Mouse (Mus musculus) layer of hippocampus, adult 8-10 months (tissue): ENCODE results near the gene Elp4. TPM values are rescaled to one million over a fixed set of nuclear protein-coding genes. Genes with fewer than 3 reads are reported as not detected.

Source experiments
- DNase-seq, 2 experiments: peaks; one replicate each; pipeline ENCODE4 v3.0.0; 2022; ENCODE audit warnings: low spot score in 2 of 2
- total RNA-seq, 4 experiments: library from RNA; stranded (reverse); gene quantifications; 2 replicates each; pipeline ENCODE4 v1.2.4; 2022

The Elp4 gene
- total RNA-seq: 10 to 100 TPM; 16.9 to 28.2 (median 20.9) TPM

DNA sequence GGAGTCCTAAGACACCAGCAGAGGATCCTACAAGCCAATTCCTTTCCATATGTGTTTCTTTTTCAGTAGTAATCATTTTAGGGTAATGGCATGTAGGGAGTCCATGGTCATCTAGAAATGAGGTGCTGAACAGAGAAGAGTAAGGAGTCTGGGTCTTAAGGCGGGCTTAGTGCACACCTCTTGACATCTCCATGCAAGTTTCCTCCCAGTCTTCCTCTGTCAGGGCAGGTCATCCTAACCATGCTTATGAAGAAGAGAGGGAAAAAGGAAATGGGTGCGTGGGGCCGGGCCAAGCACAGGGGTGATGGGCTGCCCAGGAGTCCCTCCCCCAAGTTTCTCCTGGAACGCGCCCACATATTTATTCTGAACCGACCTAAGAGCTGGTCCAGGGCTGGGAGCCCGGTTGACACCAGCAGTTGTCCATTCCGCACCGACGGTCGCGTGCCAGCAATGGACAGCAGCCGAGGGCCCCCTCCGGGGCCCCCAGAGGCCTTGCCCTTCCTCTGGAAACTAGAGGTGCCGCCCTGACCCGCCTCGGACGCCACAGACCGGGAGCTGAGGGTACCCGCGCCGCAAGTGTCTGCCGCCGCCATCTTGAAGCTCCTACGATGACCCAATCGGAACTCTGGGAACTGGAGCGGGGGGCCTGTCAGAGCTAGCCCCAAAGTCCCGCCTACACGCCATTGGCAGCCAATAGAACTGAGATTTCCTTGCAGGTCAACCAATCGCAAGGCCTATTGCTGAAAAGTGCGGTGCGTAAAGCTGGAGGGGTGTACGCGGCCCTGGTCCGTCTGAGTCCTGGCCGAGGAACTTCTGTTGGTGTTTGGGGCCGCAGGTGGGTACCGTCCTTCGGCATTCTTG is at the start of gene Elp4, which contains the start of gene Immp1l:
Gene Elp4 (minus strand): TSS at position 669 of the 861 bp plus-strand sequence.
Gene Immp1l (plus strand): TSS at position 743 of the 861 bp plus-strand sequence.
- DNase-seq: peak; percentile 96 to 99

GRCm38 (mm10) chr2:105953862-105954261 is 49.5 kb upstream of the Elp4 start:
- DNase-seq: no peak

DNA sequence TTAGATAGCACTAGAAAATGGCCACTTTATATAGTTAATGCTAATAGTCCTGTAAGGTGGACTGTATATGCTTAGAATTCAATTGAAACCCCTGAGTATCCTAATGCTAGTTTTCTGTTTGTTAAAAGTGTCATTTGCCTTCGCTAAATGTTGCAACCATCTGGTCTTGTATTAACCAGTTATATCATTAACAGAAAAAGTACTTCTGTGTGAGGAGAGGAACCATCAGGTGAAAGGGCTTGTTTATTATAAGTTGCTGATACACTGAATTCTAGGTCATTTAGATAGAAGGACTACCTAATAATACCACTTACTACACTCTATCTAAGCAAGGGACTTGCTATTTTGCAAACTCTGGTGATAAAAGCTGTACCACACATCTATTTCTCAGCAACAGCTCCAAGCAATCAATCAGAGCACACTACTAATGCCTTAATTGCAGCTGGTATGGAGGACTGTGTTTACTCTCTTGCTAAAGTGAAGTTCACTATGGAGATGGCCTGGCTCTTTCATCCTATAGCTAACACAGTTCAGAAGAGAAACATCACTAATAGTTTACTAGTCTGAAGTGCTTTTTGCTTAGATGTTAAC is 47.1 kb upstream of the Elp4 start:
- DNase-seq: no peak

- DNase-seq: no peak
These were observed 45.8 kb upstream of the Elp4 start for GRCm38 (mm10) chr2:105950131-105950530.

DNA sequence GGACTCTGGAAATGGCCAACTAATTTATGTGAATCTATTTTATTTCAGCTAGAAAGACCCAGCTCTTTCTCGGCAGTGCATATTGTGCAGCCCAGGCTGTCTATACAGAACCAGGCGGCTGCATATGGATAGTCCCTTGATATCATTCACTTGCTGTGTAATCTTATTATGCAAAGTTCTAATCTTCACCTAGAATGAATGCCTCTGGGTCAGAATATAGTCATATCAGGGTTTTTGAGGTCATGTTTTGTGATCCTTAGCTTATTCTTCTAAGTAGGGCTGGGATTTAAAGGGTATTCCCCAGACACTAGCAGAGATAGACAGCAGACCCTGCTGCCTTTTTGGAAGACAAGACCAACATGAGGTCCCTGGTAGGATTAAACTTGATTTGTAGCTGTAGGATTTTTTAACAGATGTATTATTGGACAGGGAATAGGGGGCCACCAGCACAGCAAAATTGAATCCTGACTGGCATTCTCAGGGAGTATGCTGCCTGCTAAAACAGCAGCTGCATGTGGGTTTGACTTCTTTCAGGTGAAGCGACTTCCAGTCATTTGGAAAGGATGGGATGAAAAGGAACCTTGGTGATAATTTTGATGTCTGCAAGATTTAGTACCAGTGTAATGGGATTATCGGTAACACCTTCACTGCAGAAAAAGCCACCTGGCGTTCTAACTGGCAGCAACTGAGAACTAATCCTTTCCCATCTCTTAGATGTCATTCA is 13.4 kb upstream of the Elp4 start:
- no peak for DNase-seq

GRCm38 (mm10) chr2:105916671-105917070 is 12.3 kb upstream of the Elp4 start:
- DNase-seq: no peak

DNA sequence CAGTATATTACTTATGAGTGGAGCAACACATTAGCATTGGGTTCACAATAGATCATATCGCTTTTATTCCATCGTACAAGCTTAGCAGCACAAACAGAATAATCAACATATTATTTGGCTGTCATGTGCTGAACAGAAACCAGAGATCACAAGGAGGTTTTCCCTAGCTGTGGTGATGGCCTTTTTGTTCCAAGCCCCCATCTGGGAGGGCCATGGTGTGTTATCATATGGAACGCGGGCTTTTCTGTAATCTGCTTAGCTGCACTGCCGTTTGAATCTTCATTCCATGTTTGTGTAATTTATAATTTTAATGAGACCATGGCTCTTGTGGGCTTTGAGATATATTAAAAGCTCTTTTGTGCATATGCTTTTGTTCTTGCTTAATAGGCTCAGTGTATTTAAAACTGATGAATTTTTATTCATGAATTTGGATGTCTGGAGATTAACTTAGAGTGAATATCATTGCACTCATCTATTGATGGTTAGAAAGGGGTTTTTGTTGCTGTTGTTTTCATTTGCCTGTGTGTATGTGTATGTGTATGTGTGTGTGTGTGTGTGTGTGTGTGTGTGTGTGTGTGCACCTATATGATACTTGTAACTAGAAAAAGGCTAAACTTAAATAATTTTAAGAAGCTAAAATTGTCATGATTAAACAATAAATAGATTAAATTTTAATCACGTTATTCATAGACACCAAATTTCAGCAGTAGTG is 9.4 kb upstream of the Elp4 start:
- DNase-seq: no peak

- no peak for DNase-seq
These were observed 6.2 kb upstream of the Elp4 start for GRCm38 (mm10) chr2:105910611-105911010.

DNA sequence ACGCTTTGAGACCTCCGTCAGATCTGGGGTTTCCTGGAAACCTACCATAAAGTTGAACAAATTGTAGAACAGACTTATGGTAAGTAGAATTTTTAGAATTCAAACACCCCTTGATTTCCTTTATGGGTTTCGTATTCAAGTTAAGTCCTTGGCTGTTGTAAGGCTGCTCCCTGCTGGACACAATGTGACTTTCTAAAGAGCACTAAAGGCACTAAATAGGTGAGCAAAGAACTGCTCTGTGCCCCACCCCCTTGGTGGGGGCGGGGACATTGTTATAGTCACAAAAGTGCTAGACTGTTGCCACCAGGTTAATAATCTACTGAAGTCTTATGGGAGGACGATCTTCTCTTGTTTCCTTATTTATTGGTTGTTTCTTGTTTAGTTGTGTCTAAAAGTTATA is 4.0 kb upstream of the Elp4 start:
- DNase-seq: no peak

DNA sequence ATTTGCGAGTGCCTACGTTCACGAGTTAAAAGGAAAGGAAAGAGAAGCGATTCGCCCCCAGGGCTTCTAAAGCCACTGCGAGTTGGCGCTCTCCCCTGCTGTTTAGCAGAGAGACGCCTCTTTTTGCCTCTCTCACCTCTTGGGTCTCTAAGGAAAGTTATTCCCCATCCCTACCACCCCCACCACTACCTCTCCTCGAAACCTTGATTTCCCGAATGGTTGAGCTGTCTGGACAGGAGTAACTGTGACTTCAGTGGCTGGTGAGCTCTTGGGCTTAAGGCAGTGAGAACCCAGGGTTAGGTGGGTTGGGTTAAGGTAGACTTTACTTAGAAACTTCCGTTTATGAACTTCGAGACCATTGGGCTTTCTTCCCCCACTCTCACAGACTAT is 388 bp upstream of the Elp4 start:
- DNase-seq: no peak

GRCm38 (mm10) chr2:105890816-105891215 is 13.5 kb downstream of the Elp4 start:
- DNase-seq: no peak

DNA sequence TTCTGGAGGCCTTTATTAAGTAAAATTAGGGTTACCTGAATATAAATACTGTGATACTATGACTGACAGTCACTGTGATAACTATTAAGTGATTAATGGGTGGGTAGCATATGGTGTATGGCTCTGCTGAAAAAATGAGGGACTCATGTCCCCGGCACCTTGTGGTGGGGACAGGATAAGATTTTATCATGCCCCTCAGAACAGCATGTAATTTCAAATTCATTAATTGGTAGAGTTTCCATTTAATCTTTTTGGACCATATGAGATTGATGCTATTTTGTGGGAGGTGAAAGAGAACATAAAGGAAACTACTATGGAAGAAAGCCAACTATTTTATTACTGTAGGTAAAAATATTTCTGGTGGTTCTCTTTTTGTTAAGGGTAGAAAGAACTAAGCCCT is 31.0 kb downstream of the Elp4 start:
- DNase-seq: no peak

- DNase-seq: peak; percentile 40 to 56
These were observed 49.6 kb downstream of the Elp4 start for GRCm38 (mm10) chr2:105854740-105855139.

DNA sequence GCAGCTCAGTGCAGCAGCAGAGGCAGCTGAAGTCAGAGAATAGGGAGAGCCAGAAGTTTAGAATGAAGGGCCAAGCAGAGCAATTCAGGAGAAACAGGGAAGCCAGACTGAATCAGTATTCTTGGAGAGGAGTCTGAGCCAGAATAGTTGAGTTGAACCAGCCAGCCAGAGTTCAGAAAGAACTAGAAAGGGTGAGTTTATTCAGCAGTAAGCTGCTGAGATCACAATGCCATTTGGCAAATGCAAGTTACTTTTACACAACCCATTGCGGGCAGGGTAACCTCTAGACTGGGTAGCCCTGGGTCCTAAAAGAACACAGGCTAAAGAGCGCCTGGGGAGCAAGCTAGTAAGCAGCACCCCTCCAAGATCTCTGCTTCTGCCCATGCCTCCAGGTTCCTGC is 51.4 kb downstream of the Elp4 start:
- DNase-seq: no peak

DNA sequence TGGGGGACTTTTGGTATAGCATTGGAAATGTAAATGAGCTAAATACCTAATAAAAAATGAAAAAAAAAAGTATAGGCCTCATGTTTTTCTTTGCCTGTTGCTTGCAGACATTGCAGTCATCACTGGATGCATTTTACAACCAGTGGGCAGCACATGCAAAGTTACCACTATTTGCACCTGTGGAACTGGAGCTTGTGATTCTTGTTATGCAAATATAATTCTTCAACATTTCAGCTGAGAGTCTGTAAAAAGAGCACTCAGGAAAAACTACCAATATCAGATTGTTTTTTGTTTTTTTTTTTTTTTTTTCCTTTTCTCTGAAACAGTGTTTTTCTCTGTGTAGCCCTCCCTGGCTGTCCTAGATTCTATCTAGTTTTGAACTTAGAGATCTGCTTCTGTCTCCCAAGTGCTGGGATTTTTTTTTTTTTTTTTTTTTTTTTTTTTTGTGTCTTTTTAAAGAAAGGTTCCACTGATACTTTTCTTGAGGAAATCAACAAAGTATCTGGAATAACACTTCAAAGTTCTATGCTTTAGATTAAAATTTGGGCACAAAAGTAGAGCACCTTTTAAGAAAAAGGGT is 52.6 kb downstream of the Elp4 start:
- no peak for DNase-seq

- no peak for DNase-seq
These were observed 61.2 kb downstream of the Elp4 start for GRCm38 (mm10) chr2:105843151-105843550.

GRCm38 (mm10) chr2:105817965-105818364 is 86.4 kb downstream of the Elp4 start:
- no peak for DNase-seq

GRCm38 (mm10) chr2:105815170-105815569 is 89.2 kb downstream of the Elp4 start:
- no peak for DNase-seq

GRCm38 (mm10) chr2:105813041-105813440 is 91.3 kb downstream of the Elp4 start:
- DNase-seq: no peak

- DNase-seq: no peak
These were observed 94.1 kb downstream of the Elp4 start for GRCm38 (mm10) chr2:105810286-105810685.

DNA sequence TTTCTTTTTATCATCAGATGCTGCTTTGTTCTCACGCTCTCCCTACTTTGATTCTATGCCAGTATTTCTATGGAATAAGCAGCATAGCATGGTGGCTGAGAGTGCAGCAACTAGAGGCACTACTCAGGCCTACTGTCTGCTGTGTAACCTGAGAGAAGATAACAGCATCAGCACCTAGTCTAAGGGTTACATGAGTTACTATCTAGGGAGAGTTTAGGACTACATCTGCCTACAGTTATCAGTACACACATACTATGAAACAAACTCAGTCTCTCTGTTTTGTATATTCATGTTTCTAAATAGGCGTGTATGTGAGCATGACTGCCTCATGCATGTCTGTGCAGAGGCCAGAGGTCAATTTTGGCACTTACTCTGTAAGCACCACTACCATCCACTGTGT is 97.8 kb downstream of the Elp4 start:
- DNase-seq: no peak
